Mouse (Mus musculus) layer of hippocampus, postnatal 14 days (tissue): ENCODE data around the gene Zfp831. TPM values are rescaled to one million over a fixed set of nuclear protein-coding genes. Genes with fewer than 3 reads are reported as not detected.

Experiments
- DNase-seq, 2 experiments: peaks; one replicate each; pipeline ENCODE4 v3.0.0; 2021 to 2022; ENCODE audit warnings: low spot score in 2 of 2, mixed read lengths in 1 of 2
- total RNA-seq, 2 experiments: library from RNA; stranded (reverse); gene quantifications; 2 replicates each; pipeline ENCODE4 v1.2.3; 2021

The Zfp831 gene
- total RNA-seq, 2 experiments from 2014 or later, result 9.4 to 9.7 TPM

GRCm38 (mm10) chr2:174636750-174637149, 6.6 kb upstream of the Zfp831 start:
- DNase-seq, result no peak

GRCm38 (mm10) chr2:174644975-174645374, 1.6 kb downstream of the Zfp831 start:
- no peak for DNase-seq

GRCm38 (mm10) chr2:174652864-174653263, 9.5 kb downstream of the Zfp831 start:
- DNase-seq, result no peak

GRCm38 (mm10) chr2:174655341-174655740, 12.0 kb downstream of the Zfp831 start:
- no peak for DNase-seq

- DNase-seq, result no peak
Measured at GRCm38 (mm10) chr2:174658229-174658844, 15.0 kb downstream of the Zfp831 start.

- no peak for DNase-seq
Measured at GRCm38 (mm10) chr2:174659874-174660273, 16.5 kb downstream of the Zfp831 start.

GRCm38 (mm10) chr2:174660321-174660720, 17.0 kb downstream of the Zfp831 start:
- DNase-seq, result no peak

- DNase-seq, result no peak
Measured at GRCm38 (mm10) chr2:174661436-174662171, 18.3 kb downstream of the Zfp831 start.

GRCm38 (mm10) chr2:174662593-174662992, 19.3 kb downstream of the Zfp831 start:
- DNase-seq, result no peak

GRCm38 (mm10) chr2:174665404-174665803, 22.1 kb downstream of the Zfp831 start:
- DNase-seq, result no peak

GRCm38 (mm10) chr2:174668806-174669205, 25.5 kb downstream of the Zfp831 start:
- DNase-seq, result no peak

- DNase-seq, result no peak
Measured at GRCm38 (mm10) chr2:174672506-174673190, 29.3 kb downstream of the Zfp831 start.

- DNase-seq, result peak; percentile 90 to 93
Measured at GRCm38 (mm10) chr2:174673592-174674286, 30.4 kb downstream of the Zfp831 start.

- DNase-seq, result no peak
Measured at GRCm38 (mm10) chr2:174674287-174675045, 31.1 kb downstream of the Zfp831 start.

- peak; percentile 71 to 78 for DNase-seq
Measured at GRCm38 (mm10) chr2:174675642-174676041, 32.3 kb downstream of the Zfp831 start.

GRCm38 (mm10) chr2:174701351-174701750, 58.0 kb downstream of the Zfp831 start:
- DNase-seq, result no peak

GRCm38 (mm10) chr2:174707101-174707500, 63.8 kb downstream of the Zfp831 start:
- DNase-seq, result no peak

- no peak for DNase-seq
Measured at GRCm38 (mm10) chr2:174708587-174708986, 65.3 kb downstream of the Zfp831 start.

GRCm38 (mm10) chr2:174710185-174710584, 66.9 kb downstream of the Zfp831 start:
- no peak for DNase-seq

GRCm38 (mm10) chr2:174712043-174712442, 68.7 kb downstream of the Zfp831 start:
- no peak for DNase-seq

- DNase-seq, result no peak
Measured at GRCm38 (mm10) chr2:174715938-174716337, 72.6 kb downstream of the Zfp831 start.
